Mouse (Mus musculus): ENCODE measurements at regions not wholly inside any gene's neighbourhood (a gene's known extent, or its start where the extent isn't known, plus 50 kb on each side); places are given as distances from the start of the nearest gene placed in this dataset.
A peak's percentile ranks its signal among the peaks of the same experiment; 100 is the strongest.

- DNase-seq = peak; percentile 4
These were observed 288.6 kb downstream of the Plk2 start for GRCm38 (mm10) chr13:110683259-110684041.

- no peak for DNase-seq
These were observed 293.9 kb downstream of the Plk2 start for GRCm38 (mm10) chr13:110688796-110689195.

- DNase-seq = peak; percentile 21
These were observed 295.8 kb downstream of the Plk2 start for GRCm38 (mm10) chr13:110690501-110691255.

- DNase-seq = no peak
These were observed 297.9 kb downstream of the Plk2 start for GRCm38 (mm10) chr13:110692696-110693095.

DNA sequence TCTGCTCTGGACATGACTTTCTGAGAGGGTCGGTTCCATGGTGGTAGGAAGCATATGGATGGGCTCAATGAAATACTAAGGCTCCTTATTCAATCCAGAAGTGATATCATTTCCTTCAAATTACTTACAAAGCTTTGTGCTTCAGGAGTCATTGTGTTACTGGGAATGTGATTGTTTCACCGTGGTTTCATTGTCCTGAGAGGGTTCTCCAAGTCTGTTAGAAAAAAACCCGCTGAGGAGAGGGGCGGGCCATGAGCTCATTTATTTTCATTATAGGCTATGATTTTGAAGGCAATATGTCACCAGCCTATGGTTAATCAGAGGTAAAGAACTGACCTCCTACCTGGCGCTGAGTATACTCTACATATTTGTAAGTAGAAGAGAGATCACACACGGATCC lies 300.0 kb downstream of the Plk2 start:
- DNase-seq = no peak

DNA sequence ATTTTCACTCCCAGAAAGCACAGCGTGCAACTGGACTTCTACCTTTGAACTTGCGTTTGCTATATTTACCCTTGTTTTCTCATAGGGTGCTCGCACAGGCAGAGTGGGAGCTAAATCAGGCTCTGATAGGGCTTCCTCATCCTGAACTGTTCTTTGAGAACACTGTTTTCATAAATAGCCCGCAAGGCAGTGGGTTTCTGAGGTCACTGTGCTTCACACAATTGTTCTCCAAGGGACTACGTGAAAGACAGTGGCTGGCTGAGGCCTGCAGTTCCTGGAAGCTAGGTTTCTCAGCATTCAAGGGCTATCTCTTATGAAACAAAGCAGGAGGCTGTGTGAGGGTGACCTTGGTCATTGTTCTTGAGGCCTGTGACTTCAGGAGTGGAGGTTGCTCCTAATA lies 301.7 kb downstream of the Plk2 start:
- peak; percentile 16 for DNase-seq

DNA sequence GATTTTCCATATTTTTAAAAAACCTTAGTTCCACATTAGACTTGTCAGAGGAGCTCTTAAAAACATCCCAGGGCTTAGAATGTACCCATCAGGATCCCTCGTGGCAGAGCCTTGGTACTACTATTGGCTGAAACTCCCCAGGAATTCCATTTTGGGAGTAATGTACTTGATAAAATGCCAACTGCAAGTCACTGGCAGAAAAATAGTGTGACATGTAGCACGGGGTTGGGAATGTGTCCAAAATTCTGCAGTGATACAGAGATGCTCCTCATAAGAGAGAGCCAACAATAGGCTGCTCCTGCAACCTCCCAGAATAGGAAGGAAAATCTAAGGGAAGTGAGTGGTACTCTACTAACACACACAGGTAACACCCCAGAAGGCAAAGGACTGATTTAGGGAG lies 309.4 kb downstream of the Plk2 start:
- no peak for DNase-seq

DNA sequence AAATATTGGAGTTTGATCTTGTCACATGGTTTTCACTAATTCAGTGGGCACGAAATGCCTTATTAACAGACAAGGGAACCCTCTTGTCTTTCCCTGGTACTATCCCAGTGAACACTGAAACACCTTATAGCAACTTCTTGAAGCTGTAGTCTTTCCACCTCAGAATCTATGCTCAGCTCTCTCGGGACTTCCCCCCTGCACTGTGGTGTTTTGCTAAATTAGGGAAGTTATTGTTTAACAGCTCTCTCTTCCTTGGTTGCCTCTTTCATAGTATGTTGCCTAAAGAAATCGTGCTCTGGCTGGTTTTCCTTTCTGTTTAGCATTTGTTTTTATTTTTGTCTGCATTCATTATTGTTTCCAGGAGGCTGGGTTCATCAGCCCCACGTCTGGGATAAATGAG lies 316.0 kb downstream of the Plk2 start:
- DNase-seq = no peak

GRCm38 (mm10) chr13:110712527-110712926 lies 317.7 kb downstream of the Plk2 start:
- DNase-seq = no peak

- no peak for DNase-seq
These were observed 327.3 kb downstream of the Plk2 start for GRCm38 (mm10) chr13:110722170-110722569.

DNA sequence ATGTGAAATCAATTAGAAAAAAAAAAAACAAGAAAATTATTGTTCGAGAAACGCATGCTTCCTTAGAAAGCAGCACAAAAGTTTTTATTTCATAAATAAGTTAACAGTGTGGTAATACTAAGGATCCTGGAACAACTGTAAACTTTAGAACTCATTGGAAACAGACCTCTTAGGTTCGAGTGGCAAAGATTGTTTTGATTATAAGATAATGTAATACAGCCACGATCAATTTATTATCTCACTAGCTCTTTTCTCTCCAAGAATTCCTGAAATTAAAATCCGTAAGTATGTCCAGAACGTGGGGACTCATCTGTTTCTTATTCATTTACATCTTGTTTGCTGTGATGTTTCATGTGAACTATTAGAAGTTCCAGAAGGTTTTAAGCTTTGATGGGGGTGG lies 327.9 kb downstream of the Plk2 start:
- DNase-seq = no peak

DNA sequence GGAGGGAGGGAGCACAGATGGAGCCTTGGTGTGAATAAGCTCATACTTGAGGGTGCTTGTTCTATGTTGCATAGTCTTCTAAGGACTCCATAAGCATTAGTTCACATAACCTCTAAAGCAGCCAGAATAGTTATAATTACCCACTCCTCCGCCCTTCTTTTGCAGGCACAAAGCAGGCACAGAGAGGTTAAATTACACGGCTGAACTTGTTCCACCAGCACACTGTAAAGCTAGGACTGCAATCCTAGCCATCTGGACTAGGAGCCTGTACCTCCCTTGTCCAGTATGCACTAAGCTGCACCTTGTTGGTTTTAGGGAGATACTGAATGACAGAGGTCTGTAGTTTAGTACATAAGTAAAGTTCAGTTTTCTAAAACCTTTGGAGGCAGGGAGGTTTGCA lies 330.0 kb downstream of the Plk2 start:
- no peak for DNase-seq

- DNase-seq = no peak
These were observed 331.0 kb downstream of the Plk2 start for GRCm38 (mm10) chr13:110725821-110726220.

GRCm38 (mm10) chr13:110735511-110735910 lies 340.7 kb downstream of the Plk2 start:
- no peak for DNase-seq

DNA sequence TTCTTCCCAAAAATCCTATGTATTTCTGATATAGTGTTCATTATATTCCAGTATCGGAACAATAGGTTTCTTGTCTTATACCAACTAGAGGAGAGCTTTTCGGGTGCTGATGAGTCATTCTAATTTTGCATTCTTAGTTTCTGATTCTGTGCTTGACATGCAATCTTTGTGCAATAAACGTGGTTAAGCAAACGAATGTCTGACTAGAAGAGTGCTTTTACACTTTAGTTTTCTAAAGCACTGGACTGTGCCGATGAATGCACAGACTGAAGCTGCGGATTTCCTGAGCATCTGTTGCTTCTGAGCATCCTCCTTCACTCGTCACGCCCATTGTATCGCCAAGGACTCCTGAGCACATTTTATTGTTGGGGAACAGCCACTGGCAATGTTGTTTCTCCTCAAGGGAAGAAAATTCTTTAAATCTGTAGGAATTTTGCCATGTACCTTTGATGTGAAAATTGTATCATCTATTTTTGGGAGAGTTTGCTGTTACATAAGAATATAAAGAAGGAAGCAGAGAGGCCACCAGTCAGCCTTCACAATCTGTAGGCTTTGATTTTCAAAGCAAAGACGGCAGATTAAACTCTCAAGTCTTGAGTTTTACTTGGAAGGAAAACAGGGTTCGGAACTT lies 346.8 kb downstream of the Plk2 start:
- no peak for DNase-seq

GRCm38 (mm10) chr13:110747223-110747868 lies 352.5 kb downstream of the Plk2 start:
- DNase-seq = no peak

GRCm38 (mm10) chr13:110752746-110753145 lies 357.9 kb downstream of the Plk2 start:
- no peak for DNase-seq

GRCm38 (mm10) chr13:110754548-110754947 lies 359.7 kb downstream of the Plk2 start:
- no peak for DNase-seq

- peak; percentile 27 for DNase-seq
These were observed 362.0 kb downstream of the Plk2 start for GRCm38 (mm10) chr13:110756877-110757276.

- DNase-seq = no peak
These were observed 374.4 kb downstream of the Plk2 start for GRCm38 (mm10) chr13:110769210-110769609.

DNA sequence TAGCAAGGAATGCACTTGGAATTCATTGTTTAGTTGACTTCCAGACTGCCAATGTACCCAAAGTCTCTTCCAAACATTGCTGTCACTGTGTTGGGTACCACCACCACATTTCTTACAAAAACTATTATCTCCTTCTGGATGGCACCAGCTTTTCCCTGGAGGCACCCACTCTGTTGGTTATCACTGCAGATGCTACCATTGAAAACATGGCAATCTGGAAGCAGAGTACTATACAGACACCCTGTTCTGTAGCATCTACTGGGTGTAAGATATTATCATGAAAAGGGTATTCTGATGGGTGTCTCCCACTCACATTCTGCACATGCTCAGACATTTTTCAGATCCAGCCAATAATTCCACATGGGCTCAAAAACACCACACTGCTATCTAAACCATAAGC lies 380.4 kb downstream of the Plk2 start:
- DNase-seq = no peak

GRCm38 (mm10) chr13:110784162-110784785 lies 389.4 kb downstream of the Plk2 start:
- DNase-seq = no peak

All from adrenal gland, adult 2 months (tissue).